Mouse (Mus musculus): ENCODE data around the gene Gm13277.
"Not testable (repeated sequence)": the region's sequence is repeated elsewhere in the genome, so short reads cannot be mapped to it uniquely, and the experiment has no call there.

Gm13277 gene

DNA sequence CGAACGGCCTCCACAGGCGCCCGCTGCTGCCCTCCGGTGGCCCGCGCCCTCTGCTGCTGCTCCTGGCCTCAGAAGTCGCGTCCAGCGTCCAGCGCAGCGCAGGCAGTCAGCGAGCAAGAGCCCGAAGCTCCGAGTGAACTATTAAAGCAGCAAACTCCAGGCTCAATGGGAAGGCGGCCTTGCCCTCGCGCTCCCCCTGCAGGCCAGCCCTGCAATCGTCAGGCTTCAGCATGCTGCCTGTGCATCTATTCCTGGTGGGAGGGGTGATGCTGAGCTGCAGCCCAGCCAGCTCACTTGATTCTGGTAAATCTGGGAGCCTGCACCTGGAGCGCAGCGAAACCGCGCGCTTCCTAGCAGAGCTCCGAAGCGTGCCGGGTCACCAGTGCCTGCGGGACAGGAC lies at the start of gene Gm13277:
Gene Gm13277 (plus strand): TSS at position 231 of the 400 bp plus-strand sequence.
- not testable (repeated sequence) for DNase-seq (ENCODE audit: extremely low spot score, low read depth, low spot score)

DNA sequence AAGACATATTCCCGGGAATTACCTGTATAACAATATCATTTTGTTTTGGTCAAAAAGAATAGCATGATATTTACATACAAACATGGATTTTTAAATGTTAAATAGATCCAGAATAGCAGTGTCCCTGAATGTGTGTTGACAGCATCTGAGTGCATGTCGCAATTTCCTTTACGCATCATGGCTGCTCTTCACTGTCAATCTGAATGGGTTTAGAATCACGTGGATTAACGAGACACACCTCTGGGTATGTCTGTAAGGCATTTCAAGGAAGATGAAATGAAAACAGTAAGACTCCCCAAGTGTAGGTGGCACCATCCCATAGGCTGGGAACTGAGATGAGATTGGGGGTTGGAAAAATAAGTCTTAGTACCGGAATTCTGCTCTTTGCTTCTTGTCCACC lies 49.4 kb upstream of the Gm13277 start:
- no peak for DNase-seq (ENCODE audit: extremely low spot score, low read depth, low spot score)

DNA sequence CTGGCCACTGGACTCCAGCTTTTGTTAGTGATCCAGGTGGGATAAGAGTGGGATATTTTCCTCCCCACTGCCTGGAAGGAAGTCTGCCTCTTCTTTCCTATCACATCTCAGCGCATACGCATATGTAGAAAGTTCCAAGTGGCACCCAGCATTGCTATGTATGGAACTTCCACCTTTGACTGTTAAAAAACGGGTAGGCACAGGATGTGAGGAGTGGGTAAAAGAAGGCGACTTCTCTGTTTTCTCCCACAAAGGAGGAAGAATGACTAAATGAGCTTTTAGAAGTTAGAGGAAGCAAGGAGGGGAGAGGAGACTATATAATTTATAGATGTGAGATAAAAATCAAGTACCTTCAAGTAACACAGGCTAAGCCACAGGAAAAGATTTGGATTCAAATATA lies 47.0 kb upstream of the Gm13277 start:
- no peak for DNase-seq (ENCODE audit: extremely low spot score, low read depth, low spot score)

DNA sequence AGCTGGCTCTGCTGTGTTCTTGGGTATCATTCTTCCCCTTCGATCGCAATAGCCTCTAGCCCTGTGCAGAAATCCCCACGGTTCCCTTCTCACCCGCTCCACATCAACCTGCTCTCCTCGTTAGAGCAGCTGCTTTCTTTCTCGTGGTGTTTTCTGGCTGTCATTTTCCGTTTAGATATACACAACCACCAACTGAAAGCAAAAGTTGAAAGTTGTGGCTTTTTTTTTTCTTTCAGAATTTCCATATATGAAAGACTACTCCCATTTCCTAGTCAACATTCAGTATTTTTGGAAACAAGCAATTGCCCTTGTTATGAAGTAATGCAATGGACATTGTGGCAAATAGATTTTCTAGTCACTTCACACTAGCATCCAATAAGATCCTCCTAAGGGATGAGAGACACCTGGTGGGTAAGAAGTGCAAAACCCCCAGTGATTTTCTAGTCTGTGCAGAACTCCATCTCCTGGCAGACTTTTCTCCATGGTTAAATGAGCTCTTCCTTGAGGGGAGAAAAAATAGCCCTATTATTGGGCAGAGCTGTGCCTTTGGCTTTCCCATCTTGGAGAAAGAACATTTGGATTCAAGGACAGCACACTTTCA lies 45.6 kb upstream of the Gm13277 start:
- DNase-seq (ENCODE audit: extremely low spot score, low read depth, low spot score), result no peak

DNA sequence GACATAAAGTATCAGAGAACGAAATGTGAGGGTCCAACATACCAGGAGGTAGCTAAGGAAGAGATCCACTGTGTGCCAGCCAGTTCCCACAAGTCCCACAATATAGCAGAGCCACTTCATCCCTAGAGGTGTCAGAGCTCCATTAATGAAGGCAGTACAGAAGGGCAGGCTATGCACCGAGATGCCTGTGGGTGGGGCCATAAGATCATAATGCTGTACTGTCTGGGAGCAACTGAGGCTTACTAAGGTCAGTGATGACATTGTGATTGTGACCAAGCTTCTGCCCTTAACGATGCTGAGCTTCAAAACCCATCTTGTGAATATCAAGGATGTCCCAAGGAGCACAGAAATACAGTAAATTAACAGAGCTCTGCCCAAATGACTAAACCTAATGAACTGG lies 44.2 kb upstream of the Gm13277 start:
- DNase-seq (ENCODE audit: extremely low spot score, low read depth, low spot score), result no peak

DNA sequence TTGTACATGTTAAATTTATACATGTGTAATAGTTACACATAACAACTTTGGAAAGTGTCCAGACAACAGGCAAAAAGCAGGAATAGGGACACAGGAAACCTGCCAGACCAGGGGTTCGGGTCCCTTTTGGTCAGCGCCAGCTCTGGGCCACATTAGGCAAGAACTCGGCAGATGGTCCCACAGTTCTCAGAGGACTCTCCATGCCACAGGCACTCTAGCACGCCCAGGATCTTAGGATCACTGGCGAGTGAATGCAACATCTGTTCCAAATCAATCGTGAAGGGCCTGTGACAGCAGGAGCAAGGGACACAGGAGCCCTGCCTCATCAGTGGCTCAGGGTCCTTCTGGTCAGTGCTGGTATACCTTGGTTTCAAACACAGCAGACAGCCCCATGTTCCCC lies 38.5 kb upstream of the Gm13277 start:
- no peak for DNase-seq (ENCODE audit: extremely low spot score, low read depth, low spot score)

DNA sequence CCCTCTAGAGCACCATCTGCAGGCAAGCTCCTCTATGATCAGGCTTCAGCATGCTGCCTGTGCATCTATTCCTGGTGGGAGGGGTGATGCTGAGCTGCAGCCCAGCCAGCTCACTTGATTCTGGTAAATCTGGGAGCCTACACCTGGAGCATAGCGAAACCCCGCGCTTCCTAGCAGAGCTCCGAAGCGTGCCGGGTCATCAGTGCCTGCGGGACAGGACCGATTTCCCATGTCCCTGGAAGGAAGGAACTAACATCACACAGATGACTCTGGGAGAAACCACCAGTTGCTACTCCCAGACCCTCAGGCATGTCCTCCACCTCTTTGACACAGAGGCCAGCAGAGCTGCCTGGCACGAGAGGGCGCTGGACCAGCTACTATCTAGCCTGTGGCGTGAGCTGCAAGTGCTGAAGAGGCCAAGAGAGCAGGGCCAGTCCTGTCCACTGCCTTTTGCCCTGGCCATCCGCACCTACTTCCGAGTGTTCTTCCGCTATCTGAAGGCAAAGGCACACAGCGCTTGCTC lies 33.6 kb upstream of the Gm13277 start, which contains the start of gene Gm13271:
Gene Gm13271 (plus strand): TSS at position 51 of the 523 bp plus-strand sequence.
- not testable (repeated sequence) for DNase-seq (ENCODE audit: extremely low spot score, low read depth, low spot score)

DNA sequence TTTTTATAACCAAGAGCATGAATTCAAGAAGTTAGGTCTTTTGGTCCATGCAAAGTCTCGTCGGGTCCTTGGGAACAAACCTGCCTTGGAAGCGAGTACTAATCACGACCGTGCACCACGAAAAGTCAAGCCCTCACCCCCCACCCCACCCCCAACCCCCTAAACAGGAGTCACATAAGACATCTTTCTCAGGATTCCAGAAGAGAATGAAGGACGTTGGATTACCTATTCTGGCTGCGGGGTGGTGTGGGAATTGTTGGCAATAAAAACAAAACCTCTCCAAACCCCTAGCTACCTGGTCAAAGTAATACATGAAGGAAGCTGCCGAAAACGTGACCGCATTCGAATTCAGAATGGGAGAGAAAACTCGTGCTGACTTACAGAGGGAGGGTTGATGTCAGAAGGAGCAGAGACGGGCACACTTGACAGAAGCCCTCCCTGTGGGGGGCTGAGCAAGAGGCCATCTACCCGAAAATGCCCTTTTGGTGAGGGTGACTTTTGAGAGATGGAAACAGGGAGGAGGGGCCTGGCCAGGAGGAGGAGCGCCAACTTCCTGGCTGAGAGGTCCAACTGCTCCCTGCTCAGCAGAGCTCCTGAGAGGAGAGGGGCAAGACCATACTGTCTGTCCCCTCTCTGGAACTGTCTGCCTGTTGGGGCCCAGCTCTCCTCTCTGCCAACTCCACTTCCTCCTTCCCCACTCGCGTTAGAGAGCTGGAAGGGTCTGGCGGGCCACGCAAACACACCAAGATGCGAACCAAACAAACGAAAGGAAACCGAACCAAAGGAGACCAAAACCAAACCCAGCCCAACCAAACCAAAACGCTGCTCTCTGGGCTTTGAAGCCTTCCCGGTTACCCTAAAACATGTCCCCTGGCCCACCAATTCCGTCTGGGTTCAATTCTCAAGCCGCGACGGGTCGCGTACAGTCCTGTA lies 31.6 kb upstream of the Gm13277 start:
- DNase-seq (ENCODE audit: extremely low spot score, low read depth, low spot score), result not testable (repeated sequence)

DNA sequence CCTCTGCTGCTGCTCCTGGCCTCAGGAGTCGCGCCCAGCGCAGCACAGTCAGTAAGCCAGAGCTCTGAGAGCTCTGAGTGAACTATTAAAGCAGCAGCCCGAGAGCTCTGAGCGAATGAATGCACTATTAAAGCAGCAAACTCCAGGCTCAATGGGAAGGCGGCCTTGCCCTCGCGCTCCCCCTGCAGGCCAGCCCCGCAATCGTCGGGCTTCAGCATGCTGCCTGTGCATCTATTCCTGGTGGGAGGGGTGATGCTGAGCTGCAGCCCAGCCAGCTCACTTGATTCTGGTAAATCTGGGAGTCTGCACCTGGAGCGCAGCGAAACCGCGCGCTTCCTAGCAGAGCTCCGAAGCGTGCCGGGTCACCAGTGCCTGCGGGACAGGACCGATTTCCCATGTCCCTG lies 30.8 kb upstream of the Gm13277 start:
- DNase-seq (ENCODE audit: extremely low spot score, low read depth, low spot score), result not testable (repeated sequence)

DNA sequence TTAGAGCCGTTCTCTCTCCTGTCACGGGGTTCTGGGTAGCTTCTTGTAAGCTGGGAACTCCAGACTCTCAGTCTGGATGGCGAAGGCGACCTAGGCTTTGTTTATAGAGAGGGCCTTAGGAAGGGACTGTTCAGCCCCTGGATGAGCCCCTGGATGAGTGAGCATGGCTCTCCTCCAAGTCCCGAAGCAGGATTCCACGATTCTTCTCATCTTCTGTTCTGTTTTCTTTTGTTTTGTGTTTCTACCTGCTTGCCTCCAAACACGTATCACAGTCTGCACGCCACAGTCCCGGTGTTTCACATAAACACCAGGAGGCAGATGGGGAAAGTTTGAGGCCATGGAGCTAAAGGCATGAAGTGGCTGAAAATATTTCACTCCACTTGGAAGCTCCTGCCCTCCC lies 29.7 kb upstream of the Gm13277 start:
- DNase-seq (ENCODE audit: extremely low spot score, low read depth, low spot score), result not testable (repeated sequence)

DNA sequence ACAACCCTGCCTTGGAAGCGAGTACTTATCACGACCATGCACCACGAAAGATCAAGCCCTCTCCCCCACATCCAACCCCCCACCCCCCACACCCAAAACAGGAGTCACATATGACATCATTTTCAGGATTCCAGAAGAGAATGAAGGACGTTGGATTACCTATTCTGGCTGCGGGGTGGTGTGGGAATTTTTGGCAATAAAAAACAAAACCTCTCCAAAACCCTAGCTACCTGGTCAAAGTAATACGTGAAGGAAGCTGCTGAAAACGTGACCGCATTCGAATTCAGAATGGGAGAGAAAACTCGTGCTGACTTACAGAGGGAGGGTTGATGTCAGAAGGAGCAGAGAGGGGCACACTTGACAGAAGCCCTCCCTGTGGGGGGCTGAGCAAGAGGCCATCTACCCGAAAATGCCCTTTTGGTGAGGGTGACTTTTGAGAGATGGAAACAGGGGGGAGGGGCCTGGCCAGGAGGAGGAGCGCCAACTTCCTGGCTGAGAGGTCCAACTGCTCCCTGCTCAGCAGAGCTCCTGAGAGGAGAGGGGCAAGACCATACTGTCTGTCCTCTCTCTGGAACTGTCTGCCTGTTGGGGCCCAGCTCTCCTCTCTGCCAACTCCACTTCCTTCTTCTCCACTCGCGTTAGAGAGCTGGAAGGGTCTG lies 28.7 kb upstream of the Gm13277 start, which contains the start of gene Gm13283:
Gene Gm13283 (plus strand): TSS at position 510 of the 659 bp plus-strand sequence.
- DNase-seq (ENCODE audit: extremely low spot score, low read depth, low spot score), result not testable (repeated sequence)

DNA sequence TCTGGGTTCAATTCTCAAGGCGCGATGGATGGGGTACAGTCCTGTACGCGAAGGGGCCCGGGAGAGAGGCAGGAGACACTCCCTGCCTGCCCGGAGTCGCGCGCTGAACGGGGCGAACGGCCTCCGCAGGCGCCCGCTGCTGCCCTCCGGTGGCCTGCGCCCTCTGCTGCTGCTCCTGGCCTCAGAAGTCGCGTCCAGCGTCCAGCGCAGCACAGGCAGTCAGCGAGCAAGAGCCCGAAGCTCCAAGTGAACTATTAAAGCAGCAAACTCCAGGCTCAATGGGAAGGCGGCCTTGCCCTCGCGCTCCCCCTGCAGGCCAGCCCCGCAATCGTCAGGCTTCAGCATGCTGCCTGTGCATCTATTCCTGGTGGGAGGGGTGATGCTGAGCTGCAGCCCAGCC lies 28.0 kb upstream of the Gm13277 start:
- DNase-seq (ENCODE audit: extremely low spot score, low read depth, low spot score), result not testable (repeated sequence)

DNA sequence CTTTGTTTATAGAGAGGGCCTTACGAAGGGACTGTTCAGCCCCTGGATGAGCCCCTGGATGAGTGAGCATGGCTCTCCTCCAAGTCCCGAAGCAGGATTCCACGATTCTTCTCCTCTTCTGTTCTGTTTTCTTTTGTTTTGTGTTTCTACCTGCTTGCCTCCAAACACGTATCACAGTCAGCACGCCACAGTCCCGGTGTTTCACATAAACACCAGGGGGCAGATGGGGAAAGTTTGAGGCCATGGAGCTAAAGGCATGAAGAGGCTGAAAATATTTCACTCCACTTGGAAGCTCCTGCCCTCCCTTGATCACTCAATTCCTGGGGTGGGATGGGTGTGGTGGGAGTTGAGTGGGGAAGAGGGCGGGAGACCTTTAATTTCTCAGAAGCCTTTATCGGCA lies 26.7 kb upstream of the Gm13277 start:
- DNase-seq (ENCODE audit: extremely low spot score, low read depth, low spot score), result not testable (repeated sequence)

DNA sequence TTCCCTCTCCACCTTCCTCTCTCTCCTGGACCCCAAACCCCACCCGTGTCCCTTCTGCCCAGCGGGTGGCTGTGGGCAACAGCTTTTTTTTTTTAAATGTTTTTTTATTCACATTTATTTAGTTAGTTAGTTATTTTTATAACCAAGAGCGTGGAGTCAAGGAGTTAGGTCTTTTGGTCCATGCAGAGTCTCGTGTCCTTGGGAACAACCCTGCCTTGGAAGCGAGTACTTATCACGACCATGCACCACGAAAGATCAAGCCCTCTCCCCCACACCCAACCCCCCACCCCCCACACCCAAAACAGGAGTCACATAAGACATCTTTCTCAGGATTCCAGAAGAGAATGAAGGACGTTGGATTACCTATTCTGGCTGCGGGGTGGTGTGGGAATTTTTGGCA lies 26.1 kb upstream of the Gm13277 start:
- DNase-seq (ENCODE audit: extremely low spot score, low read depth, low spot score), result not testable (repeated sequence)

DNA sequence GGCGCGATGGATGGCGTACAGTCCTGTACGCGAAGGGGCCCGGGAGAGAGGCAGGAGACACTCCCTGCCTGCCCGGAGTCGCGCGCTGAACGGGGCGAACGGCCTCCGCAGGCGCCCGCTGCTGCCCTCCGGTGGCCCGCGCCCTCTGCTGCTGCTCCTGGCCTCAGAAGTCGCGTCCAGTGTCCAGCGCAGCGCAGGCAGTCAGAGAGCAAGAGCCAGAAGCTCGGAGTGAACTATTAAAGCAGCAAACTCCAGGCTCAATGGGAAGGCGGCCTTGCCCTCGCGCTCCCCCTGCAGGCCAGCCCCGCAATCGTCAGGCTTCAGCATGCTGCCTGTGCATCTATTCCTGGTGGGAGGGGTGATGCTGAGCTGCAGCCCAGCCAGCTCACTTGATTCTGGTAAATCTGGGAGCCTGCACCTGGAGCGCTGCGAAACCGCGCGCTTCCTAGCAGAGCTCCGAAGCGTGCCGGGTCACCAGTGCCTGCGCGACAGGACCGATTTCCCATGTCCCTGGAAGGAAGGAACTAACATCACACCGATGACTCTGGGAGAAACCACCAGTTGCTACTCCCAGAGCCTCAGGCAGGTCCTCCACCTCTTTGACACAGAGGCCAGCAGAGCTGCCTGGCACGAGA lies 24.9 kb upstream of the Gm13277 start:
- not testable (repeated sequence) for DNase-seq (ENCODE audit: extremely low spot score, low read depth, low spot score)

DNA sequence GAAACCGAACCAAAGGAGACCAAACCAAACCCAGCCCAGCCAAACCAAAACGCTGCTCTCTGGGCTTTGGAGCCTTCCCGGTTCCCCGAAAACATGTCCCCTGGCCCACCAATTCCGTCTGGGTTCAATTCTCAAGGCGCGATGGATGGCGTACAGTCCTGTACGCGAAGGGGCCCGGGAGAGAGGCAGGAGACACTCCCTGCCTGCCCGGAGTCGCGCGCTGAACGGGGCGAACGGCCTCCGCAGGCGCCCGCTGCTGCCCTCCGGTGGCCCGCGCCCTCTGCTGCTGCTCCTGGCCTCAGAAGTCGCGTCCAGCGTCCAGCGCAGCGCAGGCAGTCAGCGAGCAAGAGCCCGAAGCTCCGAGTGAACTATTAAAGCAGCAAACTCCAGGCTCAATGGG lies 14.9 kb upstream of the Gm13277 start, which contains the start of gene Gm13290:
Gene Gm13290 (plus strand): TSS at position 301 of the 400 bp plus-strand sequence.
- not testable (repeated sequence) for DNase-seq (ENCODE audit: extremely low spot score, low read depth, low spot score)

DNA sequence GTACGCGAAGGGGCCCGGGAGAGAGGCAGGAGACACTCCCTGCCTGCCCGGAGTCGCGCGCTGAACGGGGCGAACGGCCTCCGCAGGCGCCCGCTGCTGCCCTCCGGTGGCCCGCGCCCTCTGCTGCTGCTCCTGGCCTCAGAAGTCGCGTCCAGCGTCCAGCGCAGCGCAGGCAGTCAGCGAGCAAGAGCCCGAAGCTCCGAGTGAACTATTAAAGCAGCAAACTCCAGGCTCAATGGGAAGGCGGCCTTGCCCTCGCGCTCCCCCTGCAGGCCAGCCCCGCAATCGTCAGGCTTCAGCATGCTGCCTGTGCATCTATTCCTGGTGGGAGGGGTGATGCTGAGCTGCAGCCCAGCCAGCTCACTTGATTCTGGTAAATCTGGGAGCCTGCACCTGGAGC lies 11.8 kb upstream of the Gm13277 start, which contains the start of gene Gm13289:
Gene Gm13289 (plus strand): TSS at position 301 of the 400 bp plus-strand sequence.
- not testable (repeated sequence) for DNase-seq (ENCODE audit: extremely low spot score, low read depth, low spot score)

DNA sequence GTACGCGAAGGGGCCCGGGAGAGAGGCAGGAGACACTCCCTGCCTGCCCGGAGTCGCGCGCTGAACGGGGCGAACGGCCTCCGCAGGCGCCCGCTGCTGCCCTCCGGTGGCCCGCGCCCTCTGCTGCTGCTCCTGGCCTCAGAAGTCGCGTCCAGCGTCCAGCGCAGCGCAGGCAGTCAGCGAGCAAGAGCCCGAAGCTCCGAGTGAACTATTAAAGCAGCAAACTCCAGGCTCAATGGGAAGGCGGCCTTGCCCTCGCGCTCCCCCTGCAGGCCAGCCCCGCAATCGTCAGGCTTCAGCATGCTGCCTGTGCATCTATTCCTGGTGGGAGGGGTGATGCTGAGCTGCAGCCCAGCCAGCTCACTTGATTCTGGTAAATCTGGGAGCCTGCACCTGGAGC lies 8.9 kb upstream of the Gm13277 start, which contains the start of gene Gm13272:
Gene Gm13272 (plus strand): TSS at position 301 of the 400 bp plus-strand sequence.
- not testable (repeated sequence) for DNase-seq (ENCODE audit: extremely low spot score, low read depth, low spot score)

DNA sequence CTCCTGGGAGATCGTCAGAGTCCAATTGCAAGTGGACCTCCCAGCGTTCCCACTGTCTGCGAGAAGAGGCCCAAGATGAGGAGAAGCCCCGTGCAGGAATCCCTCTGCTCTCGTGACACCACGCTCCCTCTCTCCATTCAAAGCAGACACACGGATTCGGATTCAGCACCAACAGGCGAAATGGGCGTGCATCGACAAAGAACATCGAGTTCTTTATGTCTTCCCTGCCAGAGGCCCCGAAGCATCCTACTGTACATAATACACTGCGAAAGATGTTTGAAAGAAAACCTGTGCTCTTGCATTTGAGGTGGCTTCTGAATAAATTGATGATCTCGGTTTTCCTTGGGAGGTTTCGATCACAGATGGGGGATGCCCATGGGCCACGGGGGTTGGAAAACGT lies 8.1 kb upstream of the Gm13277 start:
- not testable (repeated sequence) for DNase-seq (ENCODE audit: extremely low spot score, low read depth, low spot score)

DNA sequence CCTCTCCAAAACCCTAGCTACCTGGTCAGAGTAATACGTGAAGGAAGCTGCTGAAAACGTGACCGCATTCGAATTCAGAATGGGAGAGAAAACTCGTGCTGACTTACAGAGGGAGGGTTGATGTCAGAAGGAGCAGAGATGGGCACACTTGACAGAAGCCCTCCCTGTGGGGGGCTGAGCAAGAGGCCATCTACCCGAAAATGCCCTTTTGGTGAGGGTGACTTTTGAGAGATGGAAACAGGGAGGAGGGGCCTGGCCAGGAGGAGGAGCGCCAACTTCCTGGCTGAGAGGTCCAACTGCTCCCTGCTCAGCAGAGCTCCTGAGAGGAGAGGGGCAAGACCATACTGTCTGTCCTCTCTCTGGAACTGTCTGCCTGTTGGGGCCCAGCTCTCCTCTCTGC lies 6.6 kb upstream of the Gm13277 start, which contains the start of gene Ifnz:
Gene Ifnz (plus strand): TSS at position 301 of the 400 bp plus-strand sequence.
- DNase-seq (ENCODE audit: extremely low spot score, low read depth, low spot score), result not testable (repeated sequence)

Data from hindlimb bud, embryonic 11.5 days (tissue).